Mouse (Mus musculus) gastrocnemius, postnatal 25 days (tissue): Measurements from ENCODE around the gene Gm20388. TPM values are rescaled to one million over a fixed set of nuclear protein-coding genes. Genes with fewer than 3 reads are reported as not detected.

Source experiments
- DNase-seq: peaks from one replicate; pipeline ENCODE4 v3.0.0; 2022
- total RNA-seq, 2 experiments: library from RNA; stranded (reverse); gene quantifications; 1 replicate in 1 of 2; 2 replicates in 1 of 2; pipeline ENCODE4 v1.2.3; 2021

The Gm20388 gene
- total RNA-seq, 2 experiments from 2014 or later: 6.7 TPM; not detected in 1

DNA sequence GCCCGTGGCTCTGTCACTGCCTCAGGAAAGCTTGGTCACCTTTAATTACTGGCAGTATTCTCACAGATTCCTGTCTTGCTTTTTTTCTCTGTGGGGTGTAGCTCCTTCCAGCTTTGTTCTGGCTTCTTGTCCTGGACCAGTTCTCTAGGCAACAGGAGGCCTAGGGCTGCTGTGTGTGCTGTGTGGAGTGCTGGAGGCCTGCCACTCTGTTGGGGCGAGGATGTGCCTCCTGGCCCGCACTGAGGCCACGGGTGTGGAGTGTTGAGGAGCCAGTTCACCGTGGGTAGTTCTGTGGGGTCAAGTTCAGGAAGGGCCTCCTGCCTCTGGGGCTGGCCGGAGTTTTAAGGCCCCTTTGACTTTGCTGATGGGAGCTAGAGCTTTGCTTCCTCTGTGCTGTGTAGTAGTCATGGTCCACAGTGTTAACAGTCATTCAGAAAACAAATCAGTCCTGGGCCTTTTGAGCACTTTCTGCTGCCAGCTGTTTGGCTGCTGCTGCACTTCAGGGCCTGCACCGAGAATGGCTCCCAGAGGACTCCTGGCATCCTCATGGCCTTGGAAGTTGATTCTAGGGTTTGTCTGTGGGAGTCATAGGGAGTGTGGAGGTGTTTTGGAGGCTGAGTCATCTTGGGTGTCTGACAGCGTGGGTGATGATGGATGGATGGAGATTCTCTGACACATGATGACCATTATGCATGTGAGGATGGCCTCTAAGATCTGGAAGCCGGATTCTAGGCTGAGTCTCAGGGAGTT lies 2080.0 kb downstream of the Gm20388 start:
- DNase-seq: peak; percentile 66

DNA sequence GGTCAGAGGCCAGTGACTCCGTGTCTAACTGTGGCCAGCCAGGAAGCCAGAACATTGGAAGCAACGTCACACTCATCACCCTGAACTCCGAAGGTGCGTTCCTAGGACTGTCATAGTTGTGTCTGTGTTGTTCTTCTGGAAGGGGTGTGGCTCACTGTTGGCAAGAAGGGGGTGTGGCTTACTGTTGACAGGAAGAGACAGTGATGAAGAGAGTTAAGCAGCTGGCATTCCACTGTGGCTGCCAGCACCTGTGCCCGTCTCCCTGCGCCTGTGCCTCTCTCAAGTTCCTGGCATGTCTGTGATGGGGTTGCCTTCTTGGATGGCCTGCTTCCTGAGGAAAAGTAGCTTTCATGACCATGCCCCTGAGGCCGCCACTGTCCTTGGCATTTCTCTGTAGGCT lies 2081.0 kb downstream of the Gm20388 start:
- DNase-seq: peak; percentile 67

GRCm38 (mm10) chr8:121992911-121993310 lies 2082.3 kb downstream of the Gm20388 start:
- DNase-seq: no peak

- DNase-seq: no peak
Measured at GRCm38 (mm10) chr8:121995112-121995511, 2084.5 kb downstream of the Gm20388 start.

GRCm38 (mm10) chr8:121995895-121996294 lies 2085.3 kb downstream of the Gm20388 start:
- no peak for DNase-seq

GRCm38 (mm10) chr8:121998631-121999030 lies 2088.0 kb downstream of the Gm20388 start:
- DNase-seq: no peak

DNA sequence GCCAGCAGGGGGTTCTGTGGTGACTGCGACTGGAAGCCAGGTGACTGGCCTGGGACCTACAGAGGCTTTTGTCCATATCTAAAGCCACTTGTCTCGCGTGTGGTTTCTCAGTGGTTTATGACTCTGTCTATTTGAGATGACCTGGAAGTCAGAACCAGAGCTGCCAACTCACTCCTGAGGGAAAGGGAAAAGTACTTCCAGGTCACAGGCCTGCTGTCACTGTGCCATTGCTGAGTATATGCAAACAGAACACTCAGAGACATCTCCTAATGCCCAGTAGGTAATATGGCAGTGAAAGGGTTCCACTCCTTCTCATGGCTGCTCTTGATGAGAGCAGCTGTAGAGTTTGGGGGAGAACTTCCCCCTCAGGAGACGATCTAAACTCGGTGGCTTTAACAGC lies 2088.6 kb downstream of the Gm20388 start:
- no peak for DNase-seq

DNA sequence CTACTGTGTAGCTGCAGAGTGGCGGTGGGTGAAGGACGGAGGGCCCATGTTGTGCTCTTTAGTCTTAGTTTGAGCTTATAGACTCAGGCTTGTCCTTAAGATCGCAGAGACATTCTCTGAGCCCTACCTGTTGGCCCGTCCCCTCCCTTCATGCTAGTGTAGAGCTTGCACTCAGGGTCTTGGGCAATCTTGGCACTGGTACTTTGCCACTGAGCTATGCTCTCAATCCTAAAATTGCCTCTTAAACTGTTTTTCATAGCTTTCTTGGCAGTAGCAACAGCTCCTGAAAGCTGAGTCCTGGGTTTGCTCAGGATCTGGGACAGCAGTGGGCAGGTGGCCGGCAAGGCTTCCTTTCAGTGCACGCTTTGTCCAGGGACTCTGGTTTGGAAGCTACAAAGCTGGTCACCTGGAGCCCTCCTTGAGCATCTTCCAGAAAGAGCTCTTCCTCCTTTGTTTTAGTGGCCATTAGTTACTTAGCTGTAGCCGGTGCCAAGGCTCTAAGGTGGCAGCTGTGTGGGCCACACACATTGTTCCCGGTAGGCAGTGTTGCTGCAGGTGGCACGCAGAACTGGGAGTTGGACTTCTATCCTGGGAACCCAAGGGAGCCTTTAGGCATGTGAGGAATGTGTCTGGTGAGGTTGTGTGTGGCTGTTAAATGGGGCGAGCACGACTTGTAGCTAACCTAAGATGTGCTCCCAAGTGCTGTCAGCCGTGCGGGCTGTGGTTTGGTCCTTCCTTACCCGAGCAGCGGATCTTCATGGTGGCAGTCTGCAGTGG lies 2090.9 kb downstream of the Gm20388 start:
- no peak for DNase-seq

- no peak for DNase-seq
Measured at GRCm38 (mm10) chr8:122003646-122004045, 2093.0 kb downstream of the Gm20388 start.

DNA sequence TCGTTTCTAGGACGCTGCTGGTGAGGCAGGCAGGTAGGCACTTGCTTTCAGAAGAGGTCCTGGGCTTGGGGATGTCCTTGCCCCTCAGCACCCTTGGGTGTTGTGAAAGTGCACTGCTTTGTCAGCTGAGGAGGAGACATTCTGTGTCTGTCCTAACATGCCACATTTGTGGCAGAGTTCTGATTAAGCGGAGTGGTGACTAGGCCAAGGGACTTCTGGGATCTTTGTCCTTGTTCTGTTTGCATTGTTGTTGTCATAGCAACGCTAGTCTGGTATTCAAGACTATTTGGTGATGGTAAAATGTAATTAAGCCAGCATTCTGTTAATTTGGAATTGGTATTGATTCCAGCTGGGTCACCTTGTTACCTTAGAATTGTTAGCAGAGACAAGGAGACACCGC lies 2093.5 kb downstream of the Gm20388 start:
- no peak for DNase-seq

GRCm38 (mm10) chr8:122005422-122006204 lies 2095.0 kb downstream of the Gm20388 start:
- no peak for DNase-seq

DNA sequence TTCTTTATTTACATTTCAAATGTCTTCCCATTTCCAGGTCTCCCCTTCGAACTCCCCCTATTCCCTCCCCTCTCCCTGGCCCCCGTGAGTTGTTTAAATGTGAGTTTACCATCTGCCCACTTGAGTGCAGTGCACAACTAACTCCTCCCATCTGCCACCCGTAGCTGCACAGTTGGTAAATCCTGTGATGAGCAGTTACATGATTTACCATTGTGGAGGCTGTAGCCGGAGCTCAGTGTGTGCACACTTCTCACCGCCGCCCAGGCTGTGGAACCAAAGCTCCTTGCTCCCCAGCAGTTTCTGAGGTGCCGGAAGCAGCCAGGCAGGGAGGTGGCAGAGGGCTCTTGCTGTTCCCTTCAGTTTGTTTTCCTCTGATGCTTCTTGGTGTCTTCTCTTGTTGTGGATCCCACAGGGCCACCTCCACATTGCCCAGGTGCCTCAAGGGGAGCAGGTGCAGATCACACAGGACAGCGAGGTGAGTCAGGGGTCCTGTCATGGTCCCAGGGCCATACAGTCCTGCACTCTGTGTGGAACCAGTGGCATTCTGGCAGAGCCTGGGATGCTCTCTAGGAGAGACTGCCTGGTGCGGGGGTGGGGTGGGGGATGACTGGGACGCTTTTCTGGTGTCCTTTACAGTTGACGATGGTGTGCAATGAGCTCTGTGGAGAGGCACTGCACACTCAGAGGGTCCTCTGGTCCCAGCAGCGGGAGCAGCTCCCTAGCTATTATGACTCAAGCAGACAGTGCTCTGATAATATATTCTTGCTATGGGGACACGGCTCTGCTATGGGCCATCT lies 2096.2 kb downstream of the Gm20388 start:
- no peak for DNase-seq

DNA sequence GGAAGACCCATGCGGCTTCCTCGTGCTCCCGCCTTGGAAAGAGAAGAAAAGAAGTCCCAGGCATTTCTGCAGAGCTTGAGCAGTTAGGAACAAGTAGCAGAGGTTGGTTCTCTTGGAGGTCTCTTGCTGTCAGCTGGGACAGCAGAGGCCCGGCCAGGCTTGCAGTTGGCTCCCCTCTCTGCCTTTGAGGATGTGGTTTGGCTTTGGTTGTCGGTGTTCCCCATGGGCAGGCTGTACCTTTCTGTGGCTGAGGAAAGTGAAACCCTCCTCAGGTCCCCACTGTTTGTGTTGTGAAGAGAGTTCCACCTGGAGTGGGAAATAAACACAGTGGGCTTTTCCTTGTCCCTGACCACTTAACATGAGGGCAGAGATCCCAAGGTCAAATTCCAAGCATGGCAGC lies 2097.8 kb downstream of the Gm20388 start:
- DNase-seq: no peak

DNA sequence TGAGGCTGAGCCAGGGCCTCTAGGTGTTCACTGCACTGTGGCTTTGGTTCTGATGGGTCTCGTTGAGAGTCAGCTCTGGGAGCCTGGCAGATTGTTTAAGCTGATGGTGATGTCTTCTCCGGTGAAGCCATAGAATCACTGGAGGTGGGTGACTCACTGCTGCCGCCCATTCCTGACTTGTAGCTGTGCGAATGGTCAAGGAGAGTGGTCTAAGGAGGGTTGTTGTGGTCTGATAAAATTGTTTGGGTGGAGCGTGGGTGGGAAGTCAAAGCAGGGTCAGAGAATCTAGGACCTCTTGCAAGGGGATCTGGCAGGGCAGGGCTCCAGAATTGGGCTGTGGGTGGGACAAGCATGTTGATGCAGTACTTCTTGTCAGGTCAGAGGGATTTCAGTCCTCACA lies 2100.0 kb downstream of the Gm20388 start:
- no peak for DNase-seq

GRCm38 (mm10) chr8:122011066-122011588 lies 2100.5 kb downstream of the Gm20388 start:
- no peak for DNase-seq

DNA sequence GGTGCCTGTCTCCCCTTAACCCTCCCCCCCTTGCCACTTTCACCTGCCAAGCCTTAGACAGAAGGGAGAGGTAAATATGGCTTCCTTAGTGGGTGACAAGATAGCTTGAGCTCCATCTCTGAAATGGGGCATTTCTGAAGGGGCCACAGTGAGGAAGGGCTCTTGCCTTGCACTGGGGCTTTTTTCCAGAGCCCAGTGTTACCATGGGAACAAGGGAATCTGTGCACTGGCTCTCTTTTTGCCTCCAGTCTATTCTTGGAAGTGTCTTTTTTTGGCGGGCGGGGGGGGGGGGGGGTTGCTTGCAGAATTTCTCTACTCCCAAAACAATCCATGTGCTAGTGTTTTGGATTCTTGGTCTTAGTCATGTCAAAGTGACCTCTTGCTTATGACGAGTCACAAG lies 2104.0 kb downstream of the Gm20388 start:
- no peak for DNase-seq

- DNase-seq: peak; percentile 52
Measured at GRCm38 (mm10) chr8:122018046-122018831, 2107.6 kb downstream of the Gm20388 start.

DNA sequence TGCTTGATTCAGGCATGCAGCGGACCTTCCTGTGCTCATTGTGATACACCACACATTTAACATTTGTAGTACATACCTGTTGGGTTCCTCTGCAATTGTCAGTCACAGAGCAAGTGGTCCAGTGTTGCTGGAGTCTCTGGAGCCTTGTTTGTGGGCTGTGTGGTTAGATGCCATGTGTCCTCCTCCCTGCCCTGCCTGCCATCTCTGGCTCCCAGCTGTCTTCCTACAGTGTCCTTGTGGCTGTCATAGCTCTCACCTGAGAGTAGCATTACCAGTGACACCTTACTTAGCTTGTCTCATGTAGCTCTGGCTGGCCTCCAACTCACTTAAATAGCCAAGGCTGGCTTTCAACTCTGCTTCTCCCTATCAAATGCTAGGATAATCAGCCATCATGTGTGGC lies 2108.5 kb downstream of the Gm20388 start:
- no peak for DNase-seq

- DNase-seq: no peak
Measured at GRCm38 (mm10) chr8:122020050-122020771, 2109.6 kb downstream of the Gm20388 start.

GRCm38 (mm10) chr8:122021725-122022124 lies 2111.1 kb downstream of the Gm20388 start:
- no peak for DNase-seq
